Mouse (Mus musculus) monocyte, adult 2 months (primary cell): ENCODE data around the gene Tns1.
A peak's percentile ranks its signal among the peaks of the same experiment; 100 is the strongest.
"Not testable (repeated sequence)": the region's sequence is repeated elsewhere in the genome, so short reads cannot be mapped to it uniquely, and the experiment has no call there.

Experiments
- DNase-seq, 2 experiments: peaks; one replicate each; pipeline ENCODE4 v3.0.0; 2022; ENCODE audit warnings: low spot score in 2 of 2, low read depth in 1 of 2

The Tns1 gene

GRCm38 (mm10) chr1:73915218-73916070 lies 208.8 kb downstream of the Tns1 start:
- no peak for DNase-seq

GRCm38 (mm10) chr1:73914076-73914475 lies 210.2 kb downstream of the Tns1 start:
- DNase-seq: no peak

- DNase-seq: no peak
Observed at GRCm38 (mm10) chr1:73913071-73914005, 210.9 kb downstream of the Tns1 start.

- no peak for DNase-seq
Observed at GRCm38 (mm10) chr1:73912466-73912865, 211.8 kb downstream of the Tns1 start.

- no peak for DNase-seq
Observed at GRCm38 (mm10) chr1:73911981-73912380, 212.3 kb downstream of the Tns1 start.

- no peak for DNase-seq
Observed at GRCm38 (mm10) chr1:73910701-73911100, 213.5 kb downstream of the Tns1 start.

- DNase-seq: no peak
Observed at GRCm38 (mm10) chr1:73910111-73910510, 214.1 kb downstream of the Tns1 start.

GRCm38 (mm10) chr1:73909191-73909983 lies 214.9 kb downstream of the Tns1 start:
- no peak for DNase-seq

- DNase-seq: no peak
Observed at GRCm38 (mm10) chr1:73908081-73908960, 215.9 kb downstream of the Tns1 start.

- DNase-seq: no peak
Observed at GRCm38 (mm10) chr1:73907166-73907565, 217.1 kb downstream of the Tns1 start.

- no peak for DNase-seq
Observed at GRCm38 (mm10) chr1:73906376-73906775, 217.9 kb downstream of the Tns1 start.

GRCm38 (mm10) chr1:73905811-73906190 lies 218.4 kb downstream of the Tns1 start:
- DNase-seq: no peak

GRCm38 (mm10) chr1:73905111-73905810 lies 219.0 kb downstream of the Tns1 start:
- DNase-seq: no peak

- DNase-seq: no peak
Observed at GRCm38 (mm10) chr1:73904641-73905040, 219.6 kb downstream of the Tns1 start.

GRCm38 (mm10) chr1:73903035-73903434 lies 221.2 kb downstream of the Tns1 start:
- no peak for DNase-seq

GRCm38 (mm10) chr1:73902171-73902991 lies 221.9 kb downstream of the Tns1 start:
- DNase-seq: peak; percentile 21 to 51

GRCm38 (mm10) chr1:73901496-73901899 lies 222.8 kb downstream of the Tns1 start:
- DNase-seq: peak; percentile 22 to 51

GRCm38 (mm10) chr1:73895451-73895850 lies 228.8 kb downstream of the Tns1 start:
- not testable (repeated sequence) for DNase-seq

GRCm38 (mm10) chr1:73880731-73881130 lies 243.5 kb downstream of the Tns1 start:
- DNase-seq: no peak
